Mouse (Mus musculus) embryonic stem cell, embryonic (primary cell): Measurements from ENCODE around the gene Lamtor2.

ENCODE experiments used
- CTCF ChIA-PET, 4 experiments: fragments of 300-600 bp in 2 of 4; fragments of 350-600 bp in 2 of 4; sonication (Branson Sonifier 250); formaldehyde crosslinking; loops; one replicate each; lab custom pipeline; 2022; ENCODE audit warnings: inconsistent platforms in 2 of 4; lab: Charles Lee
- POLR2A ChIA-PET, 4 experiments: fragments of 300-600 bp in 2 of 4; fragments of 350-600 bp in 2 of 4; sonication (Branson Sonifier 250); formaldehyde crosslinking; loops; one replicate each; lab custom pipeline; 2022; ENCODE audit warnings: antibody characterized with exemption in 4 of 4, inconsistent platforms in 1 of 4; lab: Charles Lee

Lamtor2 gene

DNA sequence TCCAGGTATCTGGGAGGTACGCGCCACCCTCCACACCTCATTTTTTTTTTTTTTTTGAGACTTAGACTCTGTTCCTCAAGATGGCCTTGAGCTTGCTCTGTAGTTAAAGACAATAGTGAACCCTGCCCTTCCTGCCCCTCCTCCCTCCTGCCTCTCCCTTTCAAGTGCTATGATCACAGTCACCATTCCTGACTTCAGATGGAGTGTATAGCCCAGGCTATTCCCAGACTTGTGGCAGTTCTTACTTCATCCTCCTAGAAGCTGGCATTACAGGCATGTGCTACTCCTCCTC is 37.8 kb downstream of the Lamtor2 start:
- CTCF ChIA-PET = interaction anchor here (0.6 to 15.7 kb wide), 10 partner anchors 10 to 374 kb away, joined by 3 to 199 read pairs (median 4); no protein-coding TSS in a partner anchor
- POLR2A ChIA-PET = interaction anchor here in 3 of 4 experiments (0.5 to 30.0 kb wide), 30 partner anchors 9 to 1798 kb away, joined by 3 to 624 read pairs (median 6); partner anchors contain the start of genes Smg5 (in 2 of the 3), Tmem79 (in 2 of the 3), Pmf1 (in 1 of the 3) and Slc25a44 (in 1 of the 3)

DNA sequence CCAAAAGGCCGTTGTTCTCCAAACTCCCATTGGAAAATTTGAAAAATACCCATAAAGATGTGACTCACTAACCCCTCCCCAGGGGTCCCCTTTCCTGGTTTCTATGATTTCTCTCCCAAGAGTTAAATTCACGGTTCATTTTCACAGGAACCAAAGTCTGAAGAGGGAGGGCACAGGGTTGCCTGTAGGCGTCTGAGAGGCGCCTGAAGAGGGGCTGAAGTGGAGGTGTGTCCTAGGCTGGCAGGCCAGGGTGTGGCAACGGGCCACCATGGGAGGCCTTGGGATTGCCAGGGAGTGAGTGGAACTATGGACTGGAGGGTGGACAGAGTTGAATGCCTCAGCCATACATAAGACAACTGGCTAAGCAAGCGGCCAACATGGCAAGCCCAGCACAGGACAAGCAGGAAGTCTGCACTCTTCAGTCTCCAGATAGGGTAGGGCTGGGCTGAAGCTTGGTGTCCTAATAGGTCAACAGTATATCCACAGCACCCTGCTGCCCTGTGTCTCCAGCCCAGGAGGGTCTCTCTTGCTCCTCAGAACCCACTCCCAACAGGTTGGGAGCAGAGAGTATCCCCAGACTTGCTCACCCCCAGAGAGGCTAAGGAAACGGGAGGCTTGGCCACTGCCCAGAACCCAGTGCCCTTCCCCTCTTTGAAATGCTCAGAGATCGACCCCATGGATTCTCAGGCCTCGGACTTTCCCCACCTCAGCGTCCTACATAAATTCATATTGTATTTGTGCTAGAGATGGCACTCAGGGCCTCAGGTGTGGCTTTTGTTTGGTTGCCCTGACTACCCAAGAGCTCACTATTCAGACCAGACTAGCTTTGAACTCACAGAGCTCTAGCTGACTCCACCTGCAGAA is 38.4 kb downstream of the Lamtor2 start:
- ChIA-PET CTCF (interaction anchor here (0.6 to 15.7 kb wide), 9 partner anchors 9 to 375 kb away, joined by 3 to 199 read pairs (median 4); no protein-coding TSS in a partner anchor), POLR2A (interaction anchor here in 3 of 4 experiments (0.5 to 30.0 kb wide), 28 partner anchors 9 to 837 kb away, joined by 3 to 624 read pairs (median 6); partner anchors contain the start of genes Smg5 (in 2 of the 3), Tmem79 (in 2 of the 3), Pmf1 (in 1 of the 3) and Slc25a44 (in 1 of the 3))

DNA sequence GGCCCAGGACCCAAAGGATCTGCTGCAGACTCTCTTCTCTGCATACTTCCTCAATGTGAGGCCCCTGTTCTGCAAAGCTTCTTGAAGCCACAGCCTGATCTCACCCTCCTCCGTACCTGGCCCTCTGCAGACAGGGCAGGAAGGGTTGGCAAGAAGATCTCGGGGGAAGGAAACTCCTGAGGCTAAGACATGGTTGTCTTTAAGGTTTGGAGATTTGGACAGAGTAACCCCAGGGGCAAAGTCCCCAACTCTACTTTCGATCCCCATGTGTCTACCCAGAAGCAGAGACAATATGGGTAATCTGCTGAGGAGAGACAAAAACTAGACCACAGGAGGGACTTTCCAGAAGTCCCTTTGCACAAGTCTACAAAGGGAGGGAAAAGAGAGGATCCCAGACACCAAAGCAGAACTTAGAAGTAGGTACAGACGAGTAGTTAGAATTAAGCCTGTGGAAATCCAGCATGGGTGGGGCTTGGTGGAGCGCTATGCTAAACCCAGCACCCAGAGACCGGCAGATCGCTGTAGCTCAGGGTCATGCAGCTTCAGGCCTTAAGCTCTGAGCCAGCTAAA is 39.2 kb downstream of the Lamtor2 start:
- POLR2A ChIA-PET = interaction anchor here in 2 of 4 experiments (0.5 to 30.0 kb wide), 23 partner anchors 8 to 363 kb away, joined by 3 to 624 read pairs (median 12); partner anchors contain the start of genes Smg5 (in 2 of the 2), Tmem79 (in 2 of the 2), Mex3a (in 1 of the 2) and Pmf1 (in 1 of the 2)
- CTCF ChIA-PET = interaction anchor here in 2 of 4 experiments (1.5 to 15.7 kb wide), 4 partner anchors 8 to 27 kb away, joined by 5 to 199 read pairs (median 10); no protein-coding TSS in a partner anchor

DNA sequence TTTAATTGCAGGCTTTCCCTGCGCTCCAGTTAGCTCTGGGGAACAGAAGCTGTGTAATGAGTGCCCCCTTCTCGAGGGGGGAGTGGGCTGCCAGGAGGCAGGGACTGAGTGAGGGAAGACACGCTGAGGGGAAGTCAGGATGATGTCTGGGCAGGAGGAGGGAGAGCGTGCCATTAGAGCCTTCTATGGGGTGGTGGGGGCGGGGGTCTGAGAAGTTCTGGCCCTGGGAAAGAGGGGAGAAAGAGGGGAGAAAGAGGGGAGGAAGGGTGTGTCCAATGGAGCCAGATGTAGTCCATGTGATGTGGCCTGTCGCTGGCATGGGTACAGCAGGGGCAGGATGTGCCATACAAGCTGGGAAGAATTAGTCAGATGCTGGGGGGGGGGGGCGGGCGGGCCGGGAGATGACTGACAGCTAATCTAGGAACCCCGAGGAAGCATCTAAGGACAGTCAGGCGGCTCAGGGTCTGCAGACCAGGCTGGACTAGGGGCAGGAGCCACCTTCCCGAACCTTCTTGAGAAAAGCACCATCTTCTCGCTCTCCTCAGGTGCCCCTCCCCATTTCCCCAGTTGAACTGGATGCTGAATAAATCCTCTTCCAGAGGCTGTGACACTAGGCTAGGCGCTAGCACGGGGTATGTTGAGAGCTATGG is 39.9 kb downstream of the Lamtor2 start:
- POLR2A ChIA-PET = interaction anchor here in 3 of 4 experiments (0.5 to 30.0 kb wide), 35 partner anchors 7 to 363 kb away, joined by 3 to 624 read pairs (median 7); partner anchors contain the start of genes Pmf1 (in 3 of the 3), Mex3a (in 2 of the 3), Smg5 (in 2 of the 3) and Tmem79 (in 2 of the 3)

DNA sequence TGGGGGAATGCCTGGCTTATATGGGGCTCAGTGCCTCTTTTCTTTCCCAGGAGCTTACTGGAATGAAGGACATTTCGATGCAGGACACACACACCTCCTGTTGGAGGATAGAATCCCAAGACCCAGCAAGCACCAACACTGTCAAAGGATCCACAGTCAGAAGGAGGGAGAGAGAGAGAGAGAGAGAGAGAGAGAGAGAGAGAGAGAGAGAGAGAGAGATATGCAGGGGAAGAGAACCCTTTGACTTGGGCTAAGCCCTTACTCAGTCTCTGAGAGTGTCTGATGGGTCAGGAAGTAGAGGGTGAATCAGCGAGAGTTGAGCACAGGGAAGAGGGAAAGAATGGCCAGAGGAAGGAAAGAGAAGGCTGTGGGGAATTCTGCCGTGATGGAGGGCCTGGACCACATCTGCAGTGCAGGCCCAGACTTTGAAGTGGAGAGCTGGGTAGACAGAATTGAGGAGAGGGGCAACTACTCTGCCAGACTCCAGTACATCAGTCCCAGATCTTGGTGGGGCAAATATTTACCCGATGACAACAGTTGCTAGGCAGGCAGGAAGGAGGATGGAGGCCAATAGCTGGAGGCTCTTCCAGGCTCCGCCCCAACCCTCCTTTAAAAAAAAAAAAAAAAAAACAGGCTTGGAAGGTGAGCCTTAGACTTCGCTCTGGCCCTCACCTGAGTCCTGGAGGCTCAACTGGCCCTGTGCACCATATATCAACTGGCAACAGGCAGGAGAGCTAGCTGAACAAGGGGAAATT is 40.6 kb downstream of the Lamtor2 start:
- POLR2A ChIA-PET = interaction anchor here (0.6 to 30.0 kb wide), 45 partner anchors 9 to 362 kb away, joined by 3 to 624 read pairs (median 6); partner anchors contain the start of genes Pmf1 (in 3 of the 4), Mex3a (in 2 of the 4), Smg5 (in 2 of the 4) and Tmem79 (in 2 of the 4)
- CTCF ChIA-PET = interaction anchor here (0.5 to 15.7 kb wide), 11 partner anchors 10 to 969 kb away, joined by 3 to 199 read pairs (median 4); no protein-coding TSS in a partner anchor

More for the DNA sequence above, 39.9 kb downstream of the Lamtor2 start:
- CTCF ChIA-PET = interaction anchor here in 3 of 4 experiments (0.5 to 15.7 kb wide), 8 partner anchors 9 to 165 kb away, joined by 3 to 199 read pairs (median 4); no protein-coding TSS in a partner anchor

DNA sequence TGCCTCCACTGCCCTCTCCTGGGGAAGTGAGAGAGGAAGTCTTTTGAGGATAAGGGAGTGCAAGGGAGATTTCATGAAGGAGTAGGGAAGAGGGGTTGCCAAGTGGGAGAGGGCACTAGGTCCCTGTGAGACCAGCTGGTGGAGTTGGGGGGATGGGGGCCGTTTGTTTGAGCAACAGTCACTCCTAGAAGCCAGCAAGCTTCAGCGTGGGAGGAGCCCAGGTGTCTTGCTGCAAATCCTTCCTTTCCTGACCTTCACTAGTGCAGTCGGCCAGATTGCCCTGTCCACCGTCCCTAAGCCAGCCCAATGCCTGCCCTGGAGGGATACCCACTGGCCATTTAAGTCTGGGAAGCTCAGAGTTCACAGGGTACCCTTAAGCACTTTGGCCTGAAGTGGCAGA is 41.3 kb downstream of the Lamtor2 start:
- CTCF ChIA-PET = interaction anchor here in 1 of 4 experiments (3.2 to 15.7 kb wide), 2 partner anchors 10 to 25 kb away, joined by 10 to 199 read pairs; no protein-coding TSS in a partner anchor
- POLR2A ChIA-PET = interaction anchor here (0.5 to 30.0 kb wide), 21 partner anchors 8 to 353 kb away, joined by 3 to 624 read pairs (median 11); partner anchors contain the start of genes Pmf1 (in 3 of the 4), Smg5 (in 2 of the 4) and Tmem79 (in 2 of the 4)

DNA sequence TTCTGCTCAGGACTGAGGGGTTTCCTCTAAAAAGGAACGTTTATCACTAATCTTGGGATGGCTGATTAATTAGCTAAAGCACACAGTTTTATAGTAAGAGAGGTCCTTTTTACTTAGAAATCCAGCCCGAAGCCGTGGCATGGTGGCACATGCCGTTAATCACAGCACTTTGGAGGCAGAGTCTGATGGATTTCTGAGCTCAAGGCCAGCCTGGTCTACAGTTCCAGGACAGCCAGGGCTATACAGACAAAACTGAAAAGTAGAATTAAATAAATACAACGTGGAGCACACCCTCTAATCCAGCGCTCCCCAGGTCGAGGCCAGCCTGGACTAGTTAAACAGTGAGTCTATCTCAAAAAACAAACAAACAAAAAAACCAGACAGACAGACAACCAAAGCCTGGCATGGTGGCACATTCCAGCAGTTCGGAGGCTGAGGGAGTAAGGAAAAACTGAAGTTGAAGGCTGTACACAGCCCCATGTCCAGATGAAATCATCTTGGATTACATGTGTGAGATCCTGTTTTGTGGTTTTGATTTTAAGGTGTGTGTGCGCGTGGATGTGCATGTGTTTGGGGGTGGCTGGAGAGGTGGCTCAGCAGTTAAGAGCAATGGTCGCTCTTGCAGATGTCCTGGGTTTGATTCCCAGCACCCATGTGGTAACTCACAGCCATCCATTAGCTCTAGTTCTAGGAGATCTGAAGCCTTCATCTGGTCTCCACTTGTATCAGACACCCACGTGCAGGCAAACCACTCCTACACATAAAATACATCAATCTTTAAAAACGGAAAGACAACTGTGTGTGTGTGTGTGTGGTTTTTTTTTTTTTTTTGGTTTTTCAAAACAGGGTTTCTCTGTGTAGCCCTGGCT is 42.2 kb downstream of the Lamtor2 start:
- ChIA-PET POLR2A (interaction anchor here (0.6 to 30.0 kb wide), 43 partner anchors 8 to 512 kb away, joined by 3 to 624 read pairs (median 6); partner anchors contain the start of genes Smg5 (in 2 of the 4), Ssr2 (in 2 of the 4), Tmem79 (in 2 of the 4) and Bglap (in 1 of the 4)), CTCF (interaction anchor here in 3 of 4 experiments (0.6 to 15.7 kb wide), 11 partner anchors 11 to 288 kb away, joined by 3 to 199 read pairs (median 6); partner anchors contain the start of gene Lamtor2 (in 1 of the 3))

DNA sequence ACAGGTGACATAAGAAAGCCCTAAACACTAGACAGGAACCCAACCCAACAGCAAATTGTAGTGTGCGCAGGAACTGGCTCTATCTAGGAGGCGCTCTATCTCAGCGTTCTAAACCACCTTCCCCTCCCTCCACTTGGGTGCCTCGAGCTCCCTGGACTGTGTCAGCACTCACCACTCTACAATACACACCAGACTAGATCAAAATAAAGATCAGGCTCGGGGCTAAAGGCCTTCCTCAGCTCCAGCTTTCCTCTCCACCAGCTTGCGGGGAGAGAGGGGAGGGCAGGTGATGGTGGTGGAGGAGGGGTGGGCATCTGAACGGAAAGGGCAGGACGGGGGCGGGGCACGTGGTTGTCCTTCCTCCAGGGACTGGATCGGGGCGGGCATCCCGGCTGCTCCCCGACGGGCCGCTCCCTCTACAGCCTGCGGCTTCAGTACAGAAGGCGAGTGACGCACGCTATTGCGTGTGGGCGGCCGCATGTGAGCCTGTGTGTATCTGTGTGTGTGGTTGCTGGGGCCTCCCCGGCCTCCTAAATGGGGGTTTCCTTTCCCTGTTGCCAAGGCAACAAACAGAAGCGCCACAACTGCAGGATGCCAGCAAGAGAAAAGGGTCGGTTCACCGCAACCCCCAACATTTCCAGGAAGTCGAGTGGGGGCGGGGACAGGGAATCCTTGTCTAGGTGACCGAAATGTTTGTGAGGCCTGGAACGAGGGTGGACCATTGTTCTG is 43.0 kb downstream of the Lamtor2 start, which contains the start of gene Lmna:
Lmna (minus strand) TSS at position 265 of the 729 bp plus-strand sequence.
- CTCF ChIA-PET = interaction anchor here (0.6 to 1.5 kb wide), 35 partner anchors 10 to 226 kb away, joined by 3 to 21 read pairs (median 4); partner anchors contain the start of genes Bglap2 (in 1 of the 4), Cct3 (in 1 of the 4), Lamtor2 (in 1 of the 4) and Rab25 (in 1 of the 4)
- POLR2A ChIA-PET = interaction anchor here (0.6 to 30.0 kb wide), 74 partner anchors 7 to 908 kb away, joined by 3 to 624 read pairs (median 4); partner anchors contain the start of genes Ssr2 (in 3 of the 4), Slc25a44 (in 2 of the 4), Smg5 (in 2 of the 4) and Tmem79 (in 2 of the 4)

DNA sequence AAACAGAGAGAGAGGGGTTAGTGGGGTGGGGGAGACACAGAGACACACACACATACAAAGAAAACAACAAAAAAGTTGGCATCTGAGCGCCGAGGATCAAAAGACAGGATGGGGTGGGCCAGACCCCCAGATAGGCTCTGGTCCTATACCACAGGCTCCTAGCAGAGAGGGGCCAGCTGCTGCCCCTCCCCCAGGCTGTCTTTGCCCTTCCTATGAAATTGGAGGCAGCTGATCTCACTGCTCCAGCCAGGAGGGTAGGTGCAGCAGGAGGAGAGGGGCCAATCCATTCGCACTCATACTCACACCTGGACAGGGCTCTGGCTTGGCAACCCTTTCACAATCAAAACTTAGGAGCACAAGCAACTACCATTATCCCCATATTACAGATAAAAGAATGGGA is 43.6 kb downstream of the Lamtor2 start:
- POLR2A ChIA-PET = interaction anchor here (0.5 to 30.0 kb wide), 65 partner anchors 7 to 909 kb away, joined by 3 to 624 read pairs (median 4); partner anchors contain the start of genes Ssr2 (in 3 of the 4), Smg5 (in 2 of the 4), Tmem79 (in 2 of the 4) and Cks1b (in 1 of the 4)
- CTCF ChIA-PET = interaction anchor here (0.6 to 1.5 kb wide), 36 partner anchors 9 to 225 kb away, joined by 3 to 21 read pairs (median 4); partner anchors contain the start of genes Bglap2 (in 1 of the 4), Cct3 (in 1 of the 4), Lamtor2 (in 1 of the 4) and Rab25 (in 1 of the 4)

DNA sequence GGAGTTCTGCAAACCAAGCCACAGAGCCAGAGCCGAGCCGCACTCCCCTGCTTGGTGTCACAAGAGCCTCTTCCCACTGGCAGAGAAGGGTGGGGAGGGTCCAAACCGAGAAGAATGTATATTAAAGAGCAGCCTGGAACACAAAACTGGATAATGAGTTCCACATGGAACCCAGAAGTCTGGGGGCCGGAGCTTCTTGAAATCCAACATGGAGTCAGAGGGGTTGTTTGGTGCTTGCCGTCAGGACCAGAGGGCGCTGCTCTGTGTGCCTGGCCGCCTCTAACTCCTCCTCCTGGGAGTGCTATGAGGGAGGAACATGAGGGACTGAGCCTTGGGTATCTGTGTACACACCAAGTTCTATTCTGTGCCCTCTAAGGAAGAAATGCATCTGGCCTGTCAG is 47.1 kb downstream of the Lamtor2 start:
- POLR2A ChIA-PET = interaction anchor here in 3 of 4 experiments (0.6 to 30.0 kb wide), 32 partner anchors 7 to 209 kb away, joined by 3 to 624 read pairs (median 5); partner anchors contain the start of genes Pmf1 (in 2 of the 3), Smg5 (in 2 of the 3), Tmem79 (in 2 of the 3) and Cct3 (in 1 of the 3)
- CTCF ChIA-PET = interaction anchor here (0.6 to 2.6 kb wide), 15 partner anchors 9 to 110 kb away, joined by 3 to 13 read pairs (median 5); partner anchors contain the start of gene Pmf1 (in 1 of the 4)

DNA sequence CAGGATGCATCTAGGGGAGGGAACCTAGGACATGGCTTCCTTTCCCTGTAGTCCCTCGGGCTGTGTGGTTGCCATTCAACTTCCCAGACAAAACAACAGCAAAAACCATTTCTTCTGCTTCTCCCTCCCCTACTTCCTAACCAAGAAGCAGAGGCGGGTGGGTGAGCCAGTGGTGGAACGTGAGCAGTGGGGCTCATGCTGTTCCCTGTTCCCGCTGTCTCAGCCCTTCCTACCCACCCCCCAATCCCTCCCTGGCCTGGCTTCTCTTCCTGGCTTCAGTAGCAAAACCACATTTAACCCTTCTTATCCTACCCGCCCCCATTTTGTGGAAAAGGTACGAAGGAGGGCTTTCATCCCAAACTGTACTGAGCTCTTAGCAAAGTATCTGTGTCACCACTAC is 47.8 kb downstream of the Lamtor2 start:
- CTCF ChIA-PET = interaction anchor here (0.6 to 2.6 kb wide), 16 partner anchors 10 to 111 kb away, joined by 3 to 13 read pairs (median 5); partner anchors contain the start of gene Pmf1 (in 1 of the 4)
- POLR2A ChIA-PET = interaction anchor here in 3 of 4 experiments (0.6 to 30.0 kb wide), 31 partner anchors 8 to 254 kb away, joined by 3 to 624 read pairs (median 6); partner anchors contain the start of genes Lamtor2 (in 2 of the 3), Pmf1 (in 2 of the 3), Smg5 (in 2 of the 3) and Tmem79 (in 2 of the 3)

DNA sequence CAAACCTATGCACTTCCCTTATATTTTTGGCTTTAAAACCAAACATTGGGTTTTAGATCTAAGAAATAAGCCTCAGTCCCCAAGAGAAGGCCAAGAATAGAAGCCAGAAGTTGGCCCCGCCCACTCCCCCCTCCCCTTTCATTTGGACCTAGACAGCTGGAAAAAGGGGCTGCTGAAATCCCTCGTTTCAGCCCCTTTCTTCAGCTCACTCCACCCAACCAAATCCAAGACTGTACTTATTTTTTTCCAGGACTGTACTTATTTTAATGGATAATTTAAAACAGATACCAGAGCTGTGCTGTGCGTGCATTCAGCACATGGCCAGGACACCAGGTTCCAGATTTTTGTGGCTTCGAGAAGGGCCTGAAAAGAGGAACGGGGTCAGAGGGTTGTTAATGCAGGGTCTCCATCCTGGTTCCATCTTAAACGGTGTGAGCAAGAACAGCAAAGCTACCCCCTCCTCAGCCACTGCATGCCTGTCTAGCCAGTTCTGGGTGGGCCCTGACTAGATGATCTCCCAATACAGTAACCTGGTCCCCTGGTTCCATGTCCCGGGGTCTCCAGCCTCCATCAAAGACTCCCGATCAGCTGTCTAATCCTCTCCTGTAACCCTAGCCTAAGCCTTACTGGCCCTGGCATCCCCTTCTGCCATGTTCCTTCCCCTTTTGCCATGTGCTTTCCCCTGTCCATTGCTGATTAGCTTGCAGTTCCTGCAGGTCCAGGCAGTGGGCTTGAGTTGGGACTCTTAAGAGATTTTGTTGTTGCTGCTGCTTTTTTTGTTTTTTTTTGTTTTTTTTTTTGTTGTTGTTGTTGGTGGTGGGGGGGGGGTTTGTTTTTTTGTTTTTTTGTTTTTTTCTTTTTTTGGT is 48.8 kb downstream of the Lamtor2 start:
- POLR2A ChIA-PET = interaction anchor here in 3 of 4 experiments (0.6 to 30.0 kb wide), 27 partner anchors 8 to 255 kb away, joined by 3 to 624 read pairs (median 6); partner anchors contain the start of genes Lamtor2 (in 2 of the 3), Lmna (in 1 of the 3), Mex3a (in 1 of the 3) and Pmf1 (in 1 of the 3)
- CTCF ChIA-PET = interaction anchor here in 2 of 4 experiments (0.6 to 3.4 kb wide), 7 partner anchors 18 to 112 kb away, joined by 3 to 17 read pairs (median 3); no protein-coding TSS in a partner anchor
